Mouse (Mus musculus) heart, embryonic 16.5 days (tissue): ENCODE measurements around the gene 2300003K06Rik. TPM values are rescaled to one million over a fixed set of nuclear protein-coding genes. Genes with fewer than 3 reads are reported as not detected.
"Not testable (repeated sequence)": the region's sequence is repeated elsewhere in the genome, so short reads cannot be mapped to it uniquely, and the experiment has no call there.

Experiments
- ATAC-seq: fragments of 200-750 bp; cut with Nextera tagmentation; replicated peaks from 2 replicates; pipeline ENCODE4 v1.8.0; 2017; ENCODE audit warnings: moderate number of reproducible peaks; ENCODE audit not compliant: insufficient read depth, low FRiP score; ENCODE audit errors: extremely low read depth
- H3K27ac ChIP-seq: fragments of 300-500 bp; sonication (generic); 2 replicates; pipeline ENCODE4 v1.5.1; 2014; ENCODE audit warnings: mild to moderate bottlenecking, low read length, control low read depth, moderate library complexity
- H3K27me3 ChIP-seq: fragments of 300-500 bp; sonication (generic); 2 replicates; pipeline ENCODE4 v1.6.1; 2014; ENCODE audit warnings: low read length, mixed read lengths; ENCODE audit not compliant: control insufficient read depth, insufficient read depth
- H3K36me3 ChIP-seq: fragments of 300-500 bp; sonication (generic); 2 replicates; pipeline ENCODE4 v1.6.1; 2014; ENCODE audit not compliant: control insufficient read depth, insufficient read depth
- H3K4me1 ChIP-seq: fragments of 300-500 bp; sonication (generic); 2 replicates; pipeline ENCODE4 v1.6.1; 2014; ENCODE audit warnings: low read length, mixed read lengths; ENCODE audit not compliant: control insufficient read depth, insufficient read depth
- H3K4me2 ChIP-seq: fragments of 300-500 bp; sonication (generic); 2 replicates; pipeline ENCODE4 v1.6.1; 2014; ENCODE audit warnings: low read depth, mild to moderate bottlenecking, control low read depth, low read length
- H3K4me3 ChIP-seq: fragments of 300-500 bp; sonication (generic); 2 replicates; pipeline ENCODE4 v1.5.1; 2014; ENCODE audit warnings: mild to moderate bottlenecking, control low read depth, low read length
- H3K9ac ChIP-seq: fragments of 300-500 bp; sonication (generic); 2 replicates; pipeline ENCODE4 v1.6.1; 2014; ENCODE audit warnings: low read length, control low read depth
- H3K9me3 ChIP-seq: fragments of 300-500 bp; sonication (generic); replicated peaks from 2 replicates; pipeline ENCODE4 v1.6.1; 2016; ENCODE audit warnings: low read length; ENCODE audit not compliant: control insufficient read depth
- WGBS: fragments of 180-500 bp; shearing (Covaris S2); extraction: QIAGEN DNeasy Blood & Tissue Kit; methylation state at CpG from one replicate; pipeline ENCODE4 v1.1.7; 2014; 5-methylcytosine and 5-hydroxymethylcytosine counted together
- polyA plus RNA-seq: library from polyadenylated mRNA; unstranded; fragments of >200 nt; fragmentation: Nextera tagmentation; extraction: Ambion mirVana; gene quantifications from 2 replicates; pipeline ENCODE4 v1.2.1, GENCODE M21; 2015

The 2300003K06Rik gene
- polyA plus RNA-seq, result not detected in 2 replicates

DNA sequence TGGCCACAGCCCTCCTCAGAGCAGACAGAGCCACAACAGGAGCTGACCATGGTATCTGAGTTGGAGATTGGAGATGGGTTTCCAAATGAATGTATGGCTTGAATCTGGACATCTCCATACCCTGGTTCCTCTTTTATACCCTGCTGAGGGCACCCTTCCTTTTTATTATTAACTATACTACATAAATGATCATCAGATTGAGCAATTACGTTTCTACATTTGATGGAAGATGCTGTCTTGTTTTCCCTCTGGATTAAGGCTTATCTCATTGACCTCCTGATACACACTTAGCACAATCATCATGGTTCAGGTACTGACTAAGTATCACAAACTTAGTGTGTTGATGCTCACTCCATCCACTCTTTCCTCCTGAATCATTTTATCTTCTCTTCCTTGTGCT, at the start of gene 2300003K06Rik:
TSS of gene 2300003K06Rik (minus strand) at position 101 of the 400 bp plus-strand sequence.
- H3K9me3 ChIP-seq, result no peaks in the 10 kb centered on the region
- H3K27ac ChIP-seq, result no peak within 1 kb of the TSS
- 71% methylated on average over 1 of the region's 1 CpGs for WGBS
- H3K27me3 ChIP-seq, result no peaks in the 10 kb centered on the region
- no peak within 1 kb of the TSS for H3K9ac ChIP-seq
- no peaks in the 10 kb centered on the region for H3K36me3 ChIP-seq
- H3K4me2 ChIP-seq, result no peak within 1 kb of the TSS
- no peaks in the 10 kb centered on the region for H3K4me1 ChIP-seq
- ATAC-seq, result no peak
- H3K4me3 ChIP-seq, result no peak within 1 kb of the TSS

GRCm38 (mm10) chr11:99878887-99879286, 41.0 kb upstream of the 2300003K06Rik start, which contains the start of gene Gm11567:
Gene Gm11567 (plus strand): TSS chr11:99879187.
- H3K4me1 ChIP-seq, H3K4me2 ChIP-seq, H3K9me3 ChIP-seq, H3K27me3 ChIP-seq, ATAC-seq, H3K27ac ChIP-seq, H3K36me3 ChIP-seq, H3K9ac ChIP-seq, H3K4me3 ChIP-seq: not testable (repeated sequence)
- 43% methylated on average over 1 of the region's 1 CpGs for WGBS

DNA sequence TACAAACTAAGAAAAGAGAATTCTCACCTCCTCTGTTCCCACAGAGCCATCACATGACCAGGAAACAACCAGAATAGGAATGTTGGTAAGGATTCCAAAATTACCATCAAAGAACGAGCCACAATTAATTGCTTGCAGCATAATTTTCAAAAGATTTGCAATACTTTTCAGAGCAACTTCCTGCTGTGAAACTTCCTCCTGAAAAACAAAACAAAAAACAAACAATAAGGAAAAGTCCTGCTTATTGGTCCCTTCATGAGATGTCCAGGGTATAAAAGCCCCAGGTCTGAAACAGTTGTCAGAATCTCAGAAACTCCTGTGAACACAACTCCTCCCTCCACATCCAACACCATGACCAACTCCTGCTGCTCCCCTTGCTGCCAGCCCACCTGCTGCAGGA, 35.2 kb upstream of the 2300003K06Rik start, which contains the start of gene Krtap9-1:
TSS of gene Krtap9-1 (plus strand) at position 301 of the 400 bp plus-strand sequence.
- H3K9me3 ChIP-seq, H3K4me3 ChIP-seq, H3K27me3 ChIP-seq, H3K36me3 ChIP-seq, H3K9ac ChIP-seq, H3K4me2 ChIP-seq, ATAC-seq, H3K27ac ChIP-seq, H3K4me1 ChIP-seq: not testable (repeated sequence)
- 73% methylated on average over 1 of the region's 1 CpGs for WGBS

DNA sequence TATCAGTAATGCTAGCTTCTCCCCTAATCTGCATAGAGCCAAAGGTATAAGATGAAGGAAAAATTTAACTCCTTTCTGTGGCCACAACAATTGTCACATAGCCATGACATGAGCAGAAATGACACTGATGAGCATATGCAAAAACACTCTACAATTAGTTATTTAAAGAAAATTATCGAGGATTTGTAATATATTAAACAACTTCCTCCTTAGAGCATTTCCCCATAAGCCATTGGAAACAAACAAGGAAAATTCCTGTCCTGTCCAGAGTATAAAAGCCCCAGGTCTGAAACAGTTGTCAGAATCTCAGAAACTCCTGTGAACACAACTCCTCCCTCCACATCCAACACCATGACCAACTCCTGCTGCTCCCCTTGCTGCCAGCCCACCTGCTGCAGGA, 26.3 kb upstream of the 2300003K06Rik start, which contains the start of gene Gm11559:
TSS of gene Gm11559 (plus strand) at position 301 of the 400 bp plus-strand sequence.
- H3K9ac ChIP-seq, H3K4me3 ChIP-seq, H3K9me3 ChIP-seq, ATAC-seq, H3K36me3 ChIP-seq, H3K4me1 ChIP-seq, H3K27ac ChIP-seq, H3K27me3 ChIP-seq, H3K4me2 ChIP-seq: not testable (repeated sequence)
- WGBS, result 38% methylated on average over 1 of the region's 1 CpGs

DNA sequence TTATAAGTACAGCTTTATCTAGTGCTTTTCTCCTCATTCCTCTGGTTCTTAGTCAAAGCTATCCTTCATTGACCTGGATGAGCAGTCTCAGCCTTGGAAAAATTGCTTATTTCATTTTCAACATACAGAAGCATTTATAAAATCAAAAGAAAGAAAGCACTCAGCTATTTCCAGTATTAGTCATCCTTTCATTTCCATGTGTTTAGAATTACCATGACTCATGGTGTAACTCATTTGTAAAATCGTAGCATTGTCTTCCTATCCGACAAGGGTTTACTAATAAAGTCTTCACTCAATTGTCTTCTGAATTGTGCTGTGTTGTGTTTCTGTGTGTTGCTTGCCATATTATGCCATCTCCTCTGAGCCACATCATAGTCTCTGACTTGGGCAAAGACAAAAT, 20.9 kb upstream of the 2300003K06Rik start:
- no peak overlapping the region for H3K9ac ChIP-seq
- no peaks in the 10 kb centered on the region for H3K4me1 ChIP-seq
- H3K4me2 ChIP-seq, result no peak overlapping the region
- WGBS, result 71% methylated on average over 2 of the region's 2 CpGs
- H3K27ac ChIP-seq, result no peak overlapping the region
- no peaks in the 10 kb centered on the region for H3K27me3 ChIP-seq
- H3K36me3 ChIP-seq, result no peaks in the 10 kb centered on the region
- no peak for ATAC-seq
- no peaks in the 10 kb centered on the region for H3K9me3 ChIP-seq
- H3K4me3 ChIP-seq, result no peak overlapping the region

GRCm38 (mm10) chr11:99857617-99858016, 19.8 kb upstream of the 2300003K06Rik start, which contains the start of gene Gm11568:
Gene Gm11568 (plus strand): TSS chr11:99857917.
- H3K4me3 ChIP-seq, result no peak within 1 kb of the TSS
- ATAC-seq, result no peak
- H3K4me2 ChIP-seq, result no peak within 1 kb of the TSS
- H3K36me3 ChIP-seq, result no peaks in the 10 kb centered on the region
- no peak within 1 kb of the TSS for H3K9ac ChIP-seq
- WGBS, result 74% methylated on average over 2 of the region's 2 CpGs
- H3K4me1 ChIP-seq, result no peaks in the 10 kb centered on the region
- H3K9me3 ChIP-seq, result no peaks in the 10 kb centered on the region
- H3K27ac ChIP-seq, result no peak within 1 kb of the TSS
- H3K27me3 ChIP-seq, result no peaks in the 10 kb centered on the region

DNA sequence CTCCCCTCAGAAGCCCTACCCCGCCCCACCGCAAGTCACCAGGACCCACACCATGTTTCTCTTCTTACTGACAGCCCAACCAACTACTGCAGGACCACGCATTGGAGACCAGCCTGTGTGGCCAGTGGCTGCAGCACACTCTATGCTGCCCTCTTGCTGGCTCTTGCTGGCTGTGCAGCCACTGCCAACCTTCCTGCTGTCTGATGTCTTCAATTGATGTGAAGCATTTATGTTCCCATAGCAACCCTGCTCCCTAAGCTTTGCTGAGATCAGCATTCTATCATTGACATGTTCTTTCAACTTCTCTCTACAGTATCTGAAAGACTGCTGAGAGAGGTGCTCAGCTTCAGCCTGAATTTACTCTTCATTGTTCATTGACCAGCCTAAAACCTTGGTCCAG, 16.3 kb upstream of the 2300003K06Rik start:
- H3K4me2 ChIP-seq, result no peak overlapping the region
- H3K9ac ChIP-seq, result no peak overlapping the region
- 55% methylated on average over 3 of the region's 3 CpGs for WGBS
- H3K4me1 ChIP-seq, result no peaks in the 10 kb centered on the region
- no peak for ATAC-seq
- H3K4me3 ChIP-seq, result no peak overlapping the region
- H3K27ac ChIP-seq, result no peak overlapping the region
- H3K27me3 ChIP-seq, result no peaks in the 10 kb centered on the region
- H3K9me3 ChIP-seq, result no peaks in the 10 kb centered on the region
- H3K36me3 ChIP-seq, result no peaks in the 10 kb centered on the region

DNA sequence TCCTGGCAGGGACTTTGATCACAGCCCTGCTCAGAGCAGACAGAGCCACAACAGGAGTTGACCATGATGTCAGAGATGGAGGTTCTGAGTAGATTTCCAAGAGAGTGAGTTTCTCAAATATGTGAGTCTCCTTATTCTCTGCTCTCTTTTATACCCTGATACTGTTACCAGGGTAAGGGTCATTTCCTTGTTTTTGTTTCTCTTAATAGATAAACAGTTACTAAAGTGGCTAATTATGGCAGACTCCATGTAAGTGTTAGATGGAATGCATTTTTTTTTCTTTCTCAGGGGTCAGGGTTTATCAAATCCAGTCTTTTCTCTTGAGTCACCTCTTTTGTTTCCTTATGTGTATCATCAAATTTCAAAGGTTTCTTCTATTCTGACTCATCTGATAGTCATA, 13.6 kb upstream of the 2300003K06Rik start, which contains the start of gene Krtap4-16:
TSS of gene Krtap4-16 (minus strand) at position 101 of the 400 bp plus-strand sequence.
- H3K27me3 ChIP-seq, result no peaks in the 10 kb centered on the region
- no peak for ATAC-seq
- no peaks in the 10 kb centered on the region for H3K4me1 ChIP-seq
- H3K27ac ChIP-seq, result no peak within 1 kb of the TSS
- H3K4me2 ChIP-seq, result no peak within 1 kb of the TSS
- H3K9me3 ChIP-seq, result no peaks in the 10 kb centered on the region
- H3K36me3 ChIP-seq, result no peaks in the 10 kb centered on the region
- H3K9ac ChIP-seq, result no peak within 1 kb of the TSS
- H3K4me3 ChIP-seq, result no peak within 1 kb of the TSS

GRCm38 (mm10) chr11:99846746-99847145, 8.9 kb upstream of the 2300003K06Rik start:
- Histone ChIP-seq H3K9me3 (no peaks in the 10 kb centered on the region), H3K4me2 (no peak overlapping the region), H3K27ac (no peak overlapping the region), H3K4me1 (no peaks in the 10 kb centered on the region), H3K27me3 (no peaks in the 10 kb centered on the region), H3K36me3 (no peaks in the 10 kb centered on the region), H3K4me3 (no peak overlapping the region), H3K9ac (no peak overlapping the region)
- no peak for ATAC-seq
- WGBS, result 76% methylated on average over 2 of the region's 2 CpGs
